Mouse (Mus musculus): ENCODE results near the gene Tmem269. TPM values are rescaled to one million over a fixed set of nuclear protein-coding genes. Genes with fewer than 3 reads are reported as not detected.

The Tmem269 gene
- polyA plus RNA-seq, 1 experiment = 0.09 TPM

Other genes starting within 250 kb of the Tmem269 start
- 21.0 and 22.4 TPM in 2 replicates for gene Slc2a1, start 109.5 kb downstream of the Tmem269 start, polyA plus RNA-seq (2012; rRNA removed)
- gene Zfp691, start 44.0 kb downstream of the Tmem269 start, polyA plus RNA-seq (2012; rRNA removed) = 5.4 and 12.8 TPM in 2 replicates
- gene Ermap, start 28.2 kb downstream of the Tmem269 start, polyA plus RNA-seq (2012; rRNA removed) = 0.10 and 0.37 TPM in 2 replicates
- 23.6 and 35.1 TPM in 2 replicates for gene Svbp, start 22.9 kb downstream of the Tmem269 start, polyA plus RNA-seq (2012; rRNA removed)
- 3.0 and 4.6 TPM in 2 replicates for gene AU022252, start 14.5 kb upstream of the Tmem269 start, polyA plus RNA-seq (2012; rRNA removed)
- gene P3h1, start 14.7 kb upstream of the Tmem269 start, polyA plus RNA-seq (2012; rRNA removed) = 5.0 and 5.6 TPM in 2 replicates
- gene Cldn19, start 37.2 kb upstream of the Tmem269 start, polyA plus RNA-seq (2012; rRNA removed) = not detected in 2 replicates
- 218 and 233 TPM in 2 replicates for gene Ybx1, start 76.4 kb upstream of the Tmem269 start, polyA plus RNA-seq (2012; rRNA removed)
- 24.5 and 25.4 TPM in 2 replicates for gene Ppih, start 102.3 kb upstream of the Tmem269 start, polyA plus RNA-seq (2012; rRNA removed)
- gene Ccdc30, start 197.3 kb upstream of the Tmem269 start, polyA plus RNA-seq (2012; rRNA removed) = 0.11 and 0.14 TPM in 2 replicates
- 16.4 and 25.5 TPM in 2 replicates for gene Ppcs, start 204.2 kb upstream of the Tmem269 start, polyA plus RNA-seq (2012; rRNA removed)
- gene Zmynd12, start 204.6 kb upstream of the Tmem269 start, polyA plus RNA-seq (2012; rRNA removed) = 0.07 and 0.20 TPM in 2 replicates